Mouse (Mus musculus): Measurements from ENCODE around the gene Ccl4.

The Ccl4 gene

DNA sequence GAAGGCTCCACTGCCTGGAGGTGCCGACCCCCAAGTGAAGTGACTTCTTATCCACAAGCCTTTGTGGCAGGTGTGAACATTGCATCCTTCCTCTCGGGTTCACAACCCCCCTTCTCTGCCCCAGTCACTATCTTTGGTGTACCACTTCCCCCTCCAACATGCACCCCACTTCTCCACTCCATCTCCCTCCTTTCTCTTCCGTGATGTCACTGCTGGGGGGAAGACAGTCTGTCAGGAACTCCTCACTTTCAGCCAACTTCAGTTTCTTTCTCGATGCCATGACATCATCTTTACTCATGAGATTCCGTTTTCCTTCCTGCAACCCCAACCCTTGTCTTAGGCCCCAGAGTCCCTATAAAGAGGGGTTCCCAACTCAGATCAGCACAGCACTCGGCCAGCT lies at the start of gene Ccl4:
Ccl4 (plus strand) TSS at position 381 of the 400 bp plus-strand sequence.
- DNase-seq (ENCODE audit: low spot score in 2 of 2), result no peak

DNA sequence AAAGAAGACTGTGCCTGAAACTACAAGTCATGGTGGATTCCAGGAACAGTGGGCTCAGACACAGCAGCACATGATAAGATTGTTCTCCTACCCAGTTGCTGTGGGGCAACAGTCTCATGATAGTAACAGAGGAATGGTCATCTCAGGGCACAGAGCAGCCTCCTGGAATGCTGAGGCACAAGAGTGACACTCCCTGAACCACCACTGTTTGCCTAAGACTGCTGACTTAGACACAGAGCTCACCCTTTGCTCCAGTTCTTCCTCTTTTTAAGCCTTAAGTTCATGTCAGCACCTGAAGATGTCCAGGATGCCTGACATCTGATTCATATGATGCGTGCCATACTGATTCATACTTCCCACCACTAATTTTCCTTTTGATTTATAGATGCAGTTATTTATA lies 45.8 kb upstream of the Ccl4 start:
- DNase-seq (ENCODE audit: low spot score in 2 of 2), result no peak

DNA sequence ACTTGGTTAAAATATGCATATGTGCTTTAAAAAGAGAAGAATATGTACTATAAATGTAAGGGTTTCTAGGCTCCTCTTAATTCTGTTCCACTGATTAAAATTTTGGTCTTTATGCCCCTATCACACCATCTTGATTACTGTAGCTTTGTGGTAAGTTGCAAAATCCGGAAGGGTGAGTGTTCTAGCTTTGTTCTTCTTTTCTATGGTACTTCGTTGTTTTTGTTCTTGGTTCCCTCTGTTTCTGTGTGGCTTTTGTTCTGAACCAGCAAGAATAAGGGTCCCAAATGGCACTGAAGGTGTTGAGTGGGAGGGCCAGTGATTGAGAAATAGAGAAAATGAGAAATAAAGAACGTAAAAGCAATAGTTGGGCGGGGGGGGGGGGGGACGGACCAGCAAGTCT lies 44.1 kb upstream of the Ccl4 start:
- DNase-seq (ENCODE audit: low spot score in 2 of 2), result no peak

DNA sequence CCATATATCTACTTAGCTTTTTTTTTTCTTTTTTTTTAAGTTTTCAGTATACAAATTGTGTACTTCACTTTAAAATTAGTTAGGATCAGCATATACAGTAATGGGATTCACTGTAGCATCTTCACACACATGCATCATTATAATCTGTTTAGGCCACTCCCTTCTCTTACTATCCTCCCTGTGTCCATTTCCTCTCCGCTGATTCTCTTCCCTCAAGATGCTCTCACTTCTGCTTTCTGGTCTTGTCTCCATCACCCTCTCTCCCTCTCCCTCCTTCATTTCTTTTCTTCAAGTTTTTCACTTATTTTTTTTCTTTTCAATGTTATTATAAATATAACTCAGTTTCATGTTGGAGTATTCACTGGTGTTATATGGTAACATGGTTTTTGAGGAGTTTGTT lies 43.3 kb upstream of the Ccl4 start:
- no peak for DNase-seq (ENCODE audit: low spot score in 2 of 2)

DNA sequence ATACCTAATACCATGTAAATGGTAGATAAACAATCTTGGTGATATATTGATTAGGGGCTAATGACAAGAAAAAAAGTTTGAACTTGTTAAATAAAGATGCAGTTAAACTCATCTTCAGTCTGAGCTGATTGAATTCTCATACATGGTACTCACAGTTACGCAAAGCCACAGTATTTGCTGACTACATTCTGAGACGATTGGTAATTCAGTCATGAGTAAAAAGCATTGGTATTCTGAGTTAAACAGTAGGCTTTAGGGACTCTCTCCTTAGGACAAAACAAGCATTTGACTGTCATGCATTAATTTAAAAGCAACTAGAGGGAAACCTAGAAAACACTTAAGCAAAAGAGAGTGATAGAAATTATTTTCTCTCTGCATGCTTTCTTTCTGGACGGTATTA lies 38.8 kb upstream of the Ccl4 start:
- DNase-seq (ENCODE audit: low spot score in 2 of 2), result no peak

DNA sequence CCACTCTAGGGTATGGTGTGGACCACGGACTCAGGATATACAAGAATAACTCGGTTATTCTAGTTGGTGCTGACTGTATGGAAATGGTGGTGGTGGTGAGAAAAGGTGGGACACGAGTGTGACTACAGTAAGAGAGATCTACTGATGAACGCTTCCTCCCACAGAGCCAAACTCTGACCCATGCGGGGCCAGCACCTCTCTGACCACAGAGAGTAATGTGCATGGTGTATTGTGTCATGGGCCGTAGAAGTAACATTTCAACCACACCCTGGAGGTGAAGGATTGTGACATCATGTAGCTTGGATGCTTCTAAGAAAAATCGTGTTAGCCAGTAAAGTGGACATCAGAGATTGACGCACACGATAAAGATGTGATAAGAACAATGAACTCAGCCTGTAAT lies 33.6 kb upstream of the Ccl4 start:
- no peak for DNase-seq (ENCODE audit: low spot score in 2 of 2)

DNA sequence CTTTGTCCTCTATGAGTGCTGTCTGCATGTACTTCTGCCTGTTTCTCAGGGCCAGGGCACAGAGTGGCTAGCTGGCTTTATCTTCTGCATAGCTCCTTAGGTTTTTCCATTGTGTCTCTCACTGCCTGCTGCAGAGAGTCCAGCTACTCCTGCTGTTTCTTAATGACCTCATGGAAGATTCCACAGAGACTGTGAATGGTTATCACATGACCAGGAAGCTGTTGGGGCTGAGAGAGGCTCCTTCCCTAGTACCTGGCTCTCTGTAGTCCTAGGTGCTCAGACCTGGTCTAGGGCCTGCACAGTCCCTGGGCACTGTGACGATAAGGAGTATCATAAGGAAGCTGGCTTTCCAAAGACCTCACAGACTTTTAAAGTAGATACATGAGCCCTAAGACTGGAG lies 31.8 kb upstream of the Ccl4 start:
- DNase-seq (ENCODE audit: low spot score in 2 of 2), result no peak

DNA sequence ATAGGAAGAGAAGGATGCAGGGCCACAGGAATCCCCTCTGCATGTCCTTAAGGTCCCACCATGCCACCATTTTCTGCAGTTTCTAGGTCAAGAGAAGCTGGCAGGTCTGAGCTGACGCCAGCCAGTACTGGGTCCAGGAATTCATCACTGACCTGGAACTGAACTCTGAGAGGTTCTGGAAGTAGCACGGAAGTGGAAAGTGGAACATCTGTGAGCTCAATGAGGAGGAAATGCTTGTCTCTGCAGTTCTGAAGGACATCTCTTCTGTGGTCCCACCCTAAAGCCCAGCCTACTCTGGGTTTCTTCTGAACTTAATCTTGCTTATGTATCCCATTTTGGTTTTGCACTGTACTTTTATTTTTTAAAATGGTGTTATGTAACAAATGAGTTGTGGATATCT lies 31.3 kb upstream of the Ccl4 start:
- no peak for DNase-seq (ENCODE audit: low spot score in 2 of 2)

DNA sequence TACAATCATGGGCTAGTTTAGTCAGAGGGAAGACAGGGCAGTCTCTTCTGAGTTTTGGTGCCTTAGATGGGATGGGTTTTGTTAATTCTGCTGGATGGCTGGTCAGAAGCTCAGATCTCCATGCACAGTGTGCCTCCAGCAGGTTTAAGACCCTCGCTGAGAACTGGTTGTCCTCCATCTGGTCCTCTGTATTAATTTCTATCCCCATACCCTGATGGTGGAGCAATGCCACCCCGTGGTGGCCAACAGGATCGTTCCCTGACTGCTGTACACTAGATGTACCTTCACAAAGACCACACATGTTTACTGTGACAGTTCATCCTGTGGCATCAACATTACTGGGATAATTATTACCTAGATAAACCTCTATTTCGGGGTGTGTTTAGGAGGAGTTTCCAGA lies 29.6 kb upstream of the Ccl4 start:
- DNase-seq (ENCODE audit: low spot score in 2 of 2), result no peak

DNA sequence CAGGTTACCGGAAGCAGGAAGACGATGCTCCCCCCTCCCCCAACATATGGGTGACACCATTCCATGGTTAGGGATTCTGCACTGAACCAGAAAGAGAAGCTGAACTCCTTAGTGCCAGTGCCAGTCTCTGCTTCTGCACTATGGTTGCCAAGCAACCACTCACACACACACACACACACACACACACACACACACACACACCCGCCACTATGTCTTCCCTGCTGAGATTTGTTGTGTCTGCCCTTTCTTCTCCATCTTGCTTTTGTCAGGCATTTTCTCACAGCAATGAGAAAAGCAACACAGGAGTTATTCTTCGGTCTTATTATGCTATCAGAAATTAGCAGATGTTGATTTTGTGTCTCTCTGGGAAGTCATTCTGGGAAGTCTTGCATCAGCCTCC lies 28.0 kb upstream of the Ccl4 start:
- DNase-seq (ENCODE audit: low spot score in 2 of 2), result no peak

DNA sequence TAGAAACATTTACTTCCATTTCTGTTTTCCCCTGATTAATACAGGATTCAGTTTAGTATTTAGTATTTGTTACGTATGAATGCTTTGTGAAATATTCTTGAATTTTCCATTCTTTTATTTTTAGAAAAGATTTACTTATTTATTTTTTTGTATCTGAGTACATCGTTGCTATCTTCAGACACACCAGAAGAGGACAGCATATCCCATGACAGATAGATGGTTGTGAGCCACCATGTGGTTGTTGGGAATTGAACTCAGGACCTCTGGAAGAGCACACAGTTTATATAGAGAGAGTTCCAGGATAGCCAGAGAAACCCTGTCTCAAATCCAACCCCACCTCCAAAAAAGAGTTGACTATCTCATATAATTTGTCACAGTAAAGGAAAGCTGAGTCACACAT lies 27.5 kb upstream of the Ccl4 start:
- no peak for DNase-seq (ENCODE audit: low spot score in 2 of 2)

DNA sequence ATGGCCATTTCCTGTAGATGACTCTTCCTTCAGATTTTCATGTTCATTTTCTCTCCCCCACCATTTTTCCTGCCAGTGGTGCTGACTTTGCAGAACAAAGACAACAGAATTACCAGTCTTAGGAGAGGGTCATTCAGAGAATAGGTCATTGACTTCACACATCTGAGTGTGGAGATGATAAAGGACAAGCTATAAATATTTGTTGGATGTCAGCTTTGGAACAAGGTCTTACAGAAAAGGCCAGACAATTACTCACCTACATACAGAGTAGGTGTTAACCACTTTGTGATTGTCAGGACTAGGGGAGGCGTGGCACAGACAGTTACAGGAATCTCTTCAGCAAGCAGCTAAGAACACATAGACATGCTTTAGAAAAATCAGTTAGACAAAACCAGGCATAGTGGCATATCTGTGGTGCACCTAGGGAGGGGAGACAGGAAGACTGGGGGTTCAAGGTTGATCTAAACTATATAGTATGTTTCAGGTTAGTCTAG lies 25.6 kb upstream of the Ccl4 start:
- no peak for DNase-seq (ENCODE audit: low spot score in 2 of 2)

DNA sequence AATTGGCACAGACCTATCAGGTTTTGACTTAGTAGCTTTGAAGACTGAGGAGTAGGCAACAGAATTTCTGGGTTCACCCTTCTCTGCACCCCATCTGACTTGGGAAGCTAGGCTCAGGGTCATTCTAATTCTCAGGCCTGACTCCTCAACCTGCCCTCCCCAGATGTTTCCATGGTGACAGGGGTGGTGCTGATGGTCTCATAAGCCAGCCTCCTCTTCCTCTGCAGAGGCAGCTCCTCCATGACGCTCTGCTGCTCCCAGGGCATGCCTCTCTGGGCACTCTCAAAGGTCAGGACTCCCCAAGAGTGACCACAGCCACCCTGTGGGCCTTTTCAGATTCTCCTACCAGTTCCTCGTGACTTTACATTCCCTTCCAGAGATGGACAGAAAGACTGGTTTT lies 23.4 kb upstream of the Ccl4 start:
- no peak for DNase-seq (ENCODE audit: low spot score in 2 of 2)

DNA sequence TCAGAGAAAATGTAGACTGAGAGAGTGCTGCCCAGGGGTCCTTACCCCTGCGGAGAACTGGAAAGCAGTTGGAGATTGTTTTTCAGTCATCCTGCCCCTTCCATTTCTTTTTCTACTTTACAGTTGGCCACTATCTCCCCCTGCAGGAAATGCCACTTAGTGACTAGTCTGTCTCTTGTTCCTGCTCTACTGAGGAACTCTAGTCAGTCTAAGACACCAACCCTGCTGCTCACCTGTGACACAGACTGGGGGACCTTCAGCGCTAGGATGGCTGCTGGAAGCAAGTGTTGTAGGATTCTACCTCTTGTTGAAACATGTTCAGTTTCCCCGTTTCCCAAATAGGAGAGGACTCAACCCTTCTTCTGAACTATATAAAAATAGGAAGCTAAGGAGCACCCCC lies 22.9 kb upstream of the Ccl4 start:
- DNase-seq (ENCODE audit: low spot score in 2 of 2), result no peak

DNA sequence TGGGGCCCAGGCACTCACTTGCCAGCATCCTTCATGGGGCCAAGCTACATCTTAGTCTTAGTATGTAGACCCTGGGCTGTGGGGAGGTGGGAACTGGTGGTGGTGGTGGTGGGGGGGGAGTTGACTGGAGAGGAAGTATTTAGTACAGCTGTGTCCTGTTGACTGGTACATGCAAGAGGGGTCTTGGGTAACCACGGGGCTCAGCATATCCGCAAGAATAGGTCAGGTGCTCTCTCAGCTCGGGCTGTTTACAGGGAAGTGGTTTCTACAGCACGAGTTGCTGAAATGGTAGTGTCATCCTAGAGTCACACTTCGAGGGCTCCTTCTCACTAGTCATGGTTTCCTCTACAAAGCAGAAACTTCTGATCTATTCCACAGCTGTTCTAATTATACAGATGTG lies 22.2 kb upstream of the Ccl4 start:
- no peak for DNase-seq (ENCODE audit: low spot score in 2 of 2)

DNA sequence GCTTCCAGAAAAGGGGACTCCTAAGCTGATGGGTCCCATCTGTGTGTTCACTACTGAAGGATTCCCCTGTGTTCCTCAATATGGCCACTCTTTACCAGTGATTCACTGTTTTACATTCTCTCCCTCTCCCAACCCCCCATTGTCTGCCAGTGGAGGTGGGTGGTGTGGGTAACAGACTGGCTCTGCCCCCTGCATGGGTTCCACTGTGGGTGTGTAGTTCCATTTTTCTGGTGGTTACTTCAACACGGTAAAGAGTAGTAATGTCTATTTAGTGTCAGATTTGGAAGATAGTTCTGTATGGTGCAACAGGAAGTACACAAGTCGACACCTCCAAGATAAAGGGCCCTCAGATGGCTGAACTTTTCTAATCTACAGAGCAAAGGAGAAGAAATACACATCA lies 21.2 kb upstream of the Ccl4 start:
- DNase-seq (ENCODE audit: low spot score in 2 of 2), result no peak

DNA sequence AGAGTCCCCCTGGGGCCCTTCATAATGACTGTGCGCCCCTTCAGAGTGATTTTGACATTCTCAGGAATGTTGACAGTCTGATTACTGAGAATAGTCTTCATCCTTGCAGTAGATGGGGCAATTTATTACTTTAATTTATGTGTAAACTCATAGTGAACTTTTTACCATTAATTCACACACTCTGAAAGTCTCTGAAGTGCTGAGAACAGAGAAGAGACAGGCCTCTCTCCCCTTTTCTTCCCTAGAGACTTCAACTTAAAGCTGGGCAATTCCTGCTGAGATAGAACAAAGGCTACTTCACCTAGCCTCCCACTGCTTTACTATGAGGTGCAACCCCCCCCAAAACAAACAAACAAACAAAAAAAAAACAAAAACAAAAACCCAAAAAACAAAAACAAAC lies 16.9 kb upstream of the Ccl4 start, which contains the start of gene Rpl9-ps1:
Rpl9-ps1 (minus strand) TSS at position 101 of the 400 bp plus-strand sequence.
- no peak for DNase-seq (ENCODE audit: low spot score in 2 of 2)

DNA sequence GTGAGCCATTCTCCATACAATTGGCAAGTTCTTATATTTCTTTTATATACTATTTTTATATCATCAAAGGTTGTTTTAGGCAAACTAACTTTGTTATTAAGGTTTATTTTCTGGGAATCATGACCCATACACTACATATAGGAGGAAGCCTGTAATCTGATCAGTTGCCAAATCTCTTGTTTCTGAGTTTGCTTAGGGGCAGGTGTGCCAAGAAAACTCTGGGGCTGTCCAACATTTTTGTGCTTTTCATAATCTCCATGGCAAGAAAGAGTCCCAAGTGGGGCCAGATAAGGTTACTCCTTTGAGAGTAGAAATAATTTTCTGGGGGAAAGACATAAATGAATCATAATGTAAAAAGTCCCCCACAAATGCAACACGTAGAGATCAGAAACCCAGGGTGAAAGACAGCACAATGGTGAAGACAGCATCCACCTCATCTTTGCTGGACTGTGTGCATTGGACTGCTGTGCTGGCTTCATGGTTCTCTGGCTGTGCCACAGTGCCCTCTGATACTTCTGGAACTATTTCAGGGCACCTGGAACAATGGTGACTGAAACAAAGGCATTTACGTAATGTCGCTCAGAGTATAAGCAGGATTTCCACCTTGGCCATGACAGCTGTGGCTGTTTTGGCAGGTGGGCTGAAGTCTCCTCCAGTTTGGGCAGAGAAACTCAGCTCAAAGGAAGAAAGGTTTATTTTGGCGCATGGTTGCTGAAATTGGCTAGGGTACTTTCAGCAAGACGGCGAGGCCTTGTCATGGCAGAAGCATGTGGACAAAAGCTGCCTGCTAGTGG lies 15.8 kb upstream of the Ccl4 start:
- DNase-seq (ENCODE audit: low spot score in 2 of 2), result no peak

DNA sequence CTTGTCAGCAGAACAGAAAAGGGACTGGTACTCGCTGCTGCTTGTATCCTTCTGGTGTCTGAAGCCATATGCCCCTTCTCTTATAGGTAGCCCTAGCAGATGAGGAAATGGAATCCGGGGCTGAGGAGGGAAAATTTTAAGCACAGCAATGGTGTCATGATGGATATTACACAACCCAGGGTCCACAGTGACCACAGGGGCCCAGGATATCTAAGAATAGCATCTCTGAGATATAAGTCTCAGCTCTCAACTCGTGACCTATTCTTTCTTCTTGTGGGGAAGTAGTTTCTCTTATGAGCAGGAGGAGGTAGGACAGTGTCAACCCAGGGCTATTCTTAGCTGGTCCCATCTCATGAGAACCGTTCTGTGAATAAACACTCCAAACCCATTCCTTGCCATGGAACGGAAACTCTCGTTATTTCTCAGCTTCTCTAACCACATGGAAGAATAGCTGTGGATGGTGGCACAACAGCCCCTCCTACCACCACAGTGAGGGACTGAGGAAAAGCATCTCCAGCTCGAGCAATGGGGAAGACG lies 13.0 kb upstream of the Ccl4 start, which contains the start of gene Ccl3:
Ccl3 (minus strand) TSS at position 51 of the 537 bp plus-strand sequence.
- no peak for DNase-seq (ENCODE audit: low spot score in 2 of 2)

DNA sequence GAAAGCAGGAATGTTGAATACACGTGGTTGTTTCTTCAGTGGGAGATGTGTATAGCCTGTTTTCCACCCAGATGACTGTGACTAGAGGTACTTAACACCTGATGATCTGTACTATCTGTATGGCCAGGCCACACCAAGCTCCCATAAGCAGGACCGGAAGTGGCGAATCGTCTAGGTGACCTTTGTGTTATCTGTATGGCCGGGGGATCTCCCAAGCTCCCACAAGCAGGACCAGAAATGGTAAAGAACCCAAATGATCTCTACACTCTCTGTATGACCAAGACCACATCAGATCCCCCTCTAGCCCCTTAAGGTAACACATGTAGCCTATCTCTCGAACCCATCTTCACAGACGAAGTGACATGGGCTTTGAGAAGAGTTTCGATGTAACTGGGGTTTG lies 7.8 kb upstream of the Ccl4 start:
- DNase-seq (ENCODE audit: low spot score in 2 of 2), result no peak

DNA sequence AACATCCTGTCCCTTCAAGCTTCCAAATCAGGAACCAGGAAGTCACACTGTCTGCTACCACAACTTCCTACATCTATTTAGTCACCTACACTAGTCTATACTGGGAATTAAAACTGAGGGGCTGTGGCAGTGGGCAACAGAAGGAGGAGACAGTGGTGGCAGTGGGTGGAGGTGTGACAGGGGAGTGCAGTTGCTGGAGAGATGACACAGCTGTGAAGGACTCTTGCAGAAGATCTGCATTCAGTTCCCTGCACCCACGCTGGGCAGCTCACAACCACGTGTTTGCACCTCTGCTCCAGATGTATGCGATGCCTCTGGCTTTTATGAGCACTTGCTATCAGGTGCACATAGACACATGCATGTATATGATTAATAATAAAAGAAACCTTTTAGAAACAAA lies 4.9 kb upstream of the Ccl4 start:
- no peak for DNase-seq (ENCODE audit: low spot score in 2 of 2)

DNA sequence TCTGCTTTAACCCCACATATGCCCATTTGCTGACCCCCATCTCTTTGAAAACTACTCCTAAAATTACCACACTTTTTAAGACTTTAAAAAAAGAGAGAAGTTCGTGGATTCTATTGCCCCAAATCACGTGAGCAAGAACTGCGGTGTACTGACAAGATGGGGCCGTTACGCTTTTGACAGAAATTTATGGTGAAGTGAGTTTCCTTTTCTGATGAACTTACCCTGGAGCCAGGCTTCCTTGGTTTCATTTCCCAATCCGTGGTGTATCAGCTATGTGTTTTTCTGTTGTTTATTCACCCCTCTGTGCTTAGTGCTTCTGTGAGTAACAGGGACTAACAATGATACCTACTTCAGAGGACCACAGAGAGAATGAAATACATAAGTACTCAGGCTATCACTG lies 3.6 kb upstream of the Ccl4 start:
- no peak for DNase-seq (ENCODE audit: low spot score in 2 of 2)

DNA sequence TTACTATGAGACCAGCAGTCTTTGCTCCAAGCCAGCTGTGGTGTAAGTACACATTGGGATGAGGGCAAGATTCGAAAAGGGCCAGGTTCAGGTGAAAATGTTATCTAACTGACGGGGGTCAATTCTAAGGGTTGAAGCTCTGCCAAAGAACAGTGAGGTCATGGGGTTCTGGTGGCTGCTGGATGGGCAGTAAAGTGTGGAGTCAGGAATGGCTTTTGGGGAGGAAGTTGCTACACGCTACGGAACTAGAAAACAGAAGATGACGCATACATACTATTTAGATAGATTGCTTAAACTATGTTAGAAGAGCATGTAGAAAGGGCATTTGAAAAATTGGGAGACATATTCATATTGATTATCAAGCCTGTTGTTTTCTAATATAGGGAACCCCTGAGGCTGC lies 1.1 kb downstream of the Ccl4 start:
- DNase-seq (ENCODE audit: low spot score in 2 of 2), result no peak

DNA sequence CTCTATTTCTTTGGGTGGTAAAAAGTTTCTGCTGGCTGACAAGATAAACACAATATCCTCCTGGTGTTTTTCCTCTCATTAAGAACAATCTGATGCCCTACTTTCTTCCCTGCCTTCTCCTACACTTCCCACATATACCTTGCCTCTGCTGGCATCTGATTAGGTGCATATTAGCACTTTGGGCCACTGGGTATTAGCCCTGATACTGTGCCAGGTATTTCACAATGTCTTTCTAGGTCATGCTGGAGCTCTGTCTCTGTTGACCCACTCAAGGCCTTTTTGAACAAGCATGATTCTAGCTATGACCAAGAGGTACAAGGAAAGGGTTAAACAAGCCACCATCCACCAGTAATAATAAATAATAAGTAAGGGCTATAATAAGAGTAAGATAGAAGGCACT lies 9.4 kb downstream of the Ccl4 start:
- no peak for DNase-seq (ENCODE audit: low spot score in 2 of 2)
